Mouse (Mus musculus): ENCODE measurements around the gene Wnt9a. TPM values are rescaled to one million over a fixed set of nuclear protein-coding genes. Genes with fewer than 3 reads are reported as not detected.

The Wnt9a gene
- not detected for polyA plus RNA-seq (2017; shearing (Covaris generic))

GRCm38 (mm10) chr11:59306461-59307421 is at the start of gene Wnt9a:
Gene Wnt9a (plus strand): TSS chr11:59306928.

GRCm38 (mm10) chr11:59290702-59291303 is 15.9 kb upstream of the Wnt9a start, which contains the start of gene Wnt3a:
Gene Wnt3a (minus strand): TSS chr11:59290752.

GRCm38 (mm10) chr11:59375475-59375874 is 68.7 kb downstream of the Wnt9a start, which contains the start of gene Prss38:
Gene Prss38 (minus strand): TSS chr11:59375657.

Other genes with a start within 250 kb of the Wnt9a start
- 0.12 TPM for gene Obscn, start 170.5 kb upstream of the Wnt9a start, polyA plus RNA-seq (2017; shearing (Covaris generic))
- 11.0 TPM for gene Iba57, start 143.2 kb upstream of the Wnt9a start, polyA plus RNA-seq (2017; shearing (Covaris generic))
- not detected for gene Gjc2, start 123.7 kb upstream of the Wnt9a start, polyA plus RNA-seq (2017; shearing (Covaris generic))
- 51.1 TPM for gene Guk1, start 114.7 kb upstream of the Wnt9a start, polyA plus RNA-seq (2017; shearing (Covaris generic))
- gene Mrpl55, start 104.4 kb upstream of the Wnt9a start, polyA plus RNA-seq (2017; shearing (Covaris generic)) = 21.3 TPM
- gene 2310033P09Rik, start 98.6 kb upstream of the Wnt9a start, polyA plus RNA-seq (2017; shearing (Covaris generic)) = 45.8 TPM
- 618 TPM for gene Arf1, start 78.7 kb upstream of the Wnt9a start, polyA plus RNA-seq (2017; shearing (Covaris generic))
- gene Wnt3a, start 16.2 kb upstream of the Wnt9a start, polyA plus RNA-seq (2017; shearing (Covaris generic)) = 0.13 TPM
- not detected for gene Prss38, start 68.7 kb downstream of the Wnt9a start, polyA plus RNA-seq (2017; shearing (Covaris generic))
- gene Jmjd4, start 143.1 kb downstream of the Wnt9a start, polyA plus RNA-seq (2017; shearing (Covaris generic)) = 5.4 TPM
- 25.9 TPM for gene Snap47, start 144.3 kb downstream of the Wnt9a start, polyA plus RNA-seq (2017; shearing (Covaris generic))
- 1.9 TPM for gene Zfp867, start 165.5 kb downstream of the Wnt9a start, polyA plus RNA-seq (2017; shearing (Covaris generic))
- 19.9 TPM for gene Zkscan17, start 219.8 kb downstream of the Wnt9a start, polyA plus RNA-seq (2017; shearing (Covaris generic))
- not detected for gene Nlrp3, start 234.6 kb downstream of the Wnt9a start, polyA plus RNA-seq (2017; shearing (Covaris generic))